Mouse (Mus musculus) embryo, embryonic 11 days (tissue): ENCODE results near the gene Slc39a9.

Experiments used
- DNase-seq: peaks from one replicate; pipeline ENCODE4 v3.0.0-alpha.2; 2015

Slc39a9 gene

GRCm38 (mm10) chr12:80654659-80655025, 11.0 kb downstream of the Slc39a9 start:
- DNase-seq, result no peak

GRCm38 (mm10) chr12:80658661-80659060, 15.0 kb downstream of the Slc39a9 start:
- no peak for DNase-seq

DNA sequence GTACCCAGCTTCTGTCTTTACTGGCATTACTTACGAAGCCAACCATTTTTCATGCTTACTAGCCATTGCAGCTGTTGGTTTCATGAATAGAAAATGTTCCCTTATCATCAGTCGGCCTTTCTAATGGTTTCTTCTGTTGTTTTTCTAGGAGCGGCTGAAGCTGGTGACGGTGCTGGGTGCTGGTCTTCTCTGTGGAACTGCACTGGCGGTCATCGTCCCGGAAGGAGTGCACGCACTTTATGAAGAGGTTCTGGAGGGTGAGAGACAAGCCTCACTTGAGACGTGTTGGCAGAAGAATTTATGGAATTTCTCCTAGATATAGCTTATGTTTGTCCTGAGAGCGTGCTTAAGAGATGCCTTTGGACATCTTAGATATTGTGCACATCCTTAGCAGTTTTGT, 18.6 kb downstream of the Slc39a9 start:
- no peak for DNase-seq

- DNase-seq, result no peak
Observed at GRCm38 (mm10) chr12:80663935-80664334, 20.3 kb downstream of the Slc39a9 start.

DNA sequence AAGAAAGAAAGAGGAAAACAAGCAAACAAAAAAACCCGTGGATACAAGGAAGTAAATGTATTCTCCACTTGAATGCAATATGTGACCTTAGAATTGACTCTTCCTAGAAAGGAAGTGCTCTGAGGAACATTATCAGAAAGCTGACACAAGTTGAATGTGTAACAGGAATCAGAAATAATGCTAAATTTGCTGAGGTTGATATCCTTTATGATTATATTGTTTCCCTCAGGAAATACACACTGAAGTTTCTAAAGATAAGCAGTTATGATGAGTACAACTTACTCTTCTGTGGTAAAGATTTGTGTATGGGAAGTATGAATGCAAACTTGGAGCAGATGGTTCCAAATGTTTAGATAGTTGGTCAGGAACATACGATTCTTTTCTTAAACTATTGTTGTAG, 24.7 kb downstream of the Slc39a9 start:
- no peak for DNase-seq

GRCm38 (mm10) chr12:80673170-80673569, 29.5 kb downstream of the Slc39a9 start:
- peak; percentile 70 for DNase-seq

GRCm38 (mm10) chr12:80681340-80681739, 37.7 kb downstream of the Slc39a9 start:
- peak; percentile 45 for DNase-seq

DNA sequence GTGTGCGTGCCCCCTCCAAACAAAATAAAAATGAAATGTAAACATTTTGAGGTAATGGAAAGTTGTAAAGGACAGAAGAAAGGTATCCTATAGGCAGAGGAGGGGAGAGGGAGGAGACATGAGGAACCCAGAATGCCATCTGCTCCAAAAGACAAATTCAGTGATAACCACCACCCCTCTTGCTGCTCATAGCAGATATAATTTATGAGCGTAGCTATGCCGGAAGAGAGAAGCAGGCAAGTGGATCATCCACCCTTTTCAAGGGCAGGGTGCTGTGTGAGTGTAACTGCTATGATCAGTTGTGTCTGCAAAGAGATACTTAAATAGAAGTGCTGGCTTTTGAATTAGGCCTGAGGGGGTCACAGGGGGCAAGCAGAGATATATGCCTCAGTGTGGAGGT, 39.9 kb downstream of the Slc39a9 start:
- no peak for DNase-seq

- no peak for DNase-seq
Observed at GRCm38 (mm10) chr12:80684316-80684715, 40.6 kb downstream of the Slc39a9 start.

GRCm38 (mm10) chr12:80687788-80688211, 44.1 kb downstream of the Slc39a9 start:
- no peak for DNase-seq

- DNase-seq, result peak; percentile 56
Observed at GRCm38 (mm10) chr12:80689696-80690095, 46.0 kb downstream of the Slc39a9 start.

DNA sequence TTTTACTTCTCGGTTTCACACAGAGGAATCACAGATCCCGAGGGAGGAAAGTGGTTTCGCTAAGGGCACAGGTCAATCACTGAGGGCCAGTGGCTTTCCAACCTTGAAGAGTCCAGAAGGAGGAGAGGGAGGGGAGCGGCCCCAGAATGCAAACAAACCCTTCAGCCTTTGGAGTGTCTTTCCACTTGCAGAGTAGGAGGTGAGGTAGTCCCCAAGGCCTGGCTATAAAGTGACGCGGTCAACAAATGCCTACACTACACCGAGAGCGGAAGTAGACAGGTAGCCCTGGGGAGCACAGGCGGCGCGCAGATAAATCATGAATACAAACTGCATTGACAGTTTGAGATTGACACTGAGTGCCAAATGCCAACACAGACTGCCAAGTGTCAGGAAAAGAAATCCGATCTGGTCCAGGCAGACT, 48.0 kb downstream of the Slc39a9 start:
- DNase-seq, result peak; percentile 19

GRCm38 (mm10) chr12:80692269-80692972, 48.7 kb downstream of the Slc39a9 start, which contains the start of gene Plekhd1:
TSS of gene Plekhd1 (plus strand) at chr12:80692591.
- DNase-seq, result peak; percentile 64

DNA sequence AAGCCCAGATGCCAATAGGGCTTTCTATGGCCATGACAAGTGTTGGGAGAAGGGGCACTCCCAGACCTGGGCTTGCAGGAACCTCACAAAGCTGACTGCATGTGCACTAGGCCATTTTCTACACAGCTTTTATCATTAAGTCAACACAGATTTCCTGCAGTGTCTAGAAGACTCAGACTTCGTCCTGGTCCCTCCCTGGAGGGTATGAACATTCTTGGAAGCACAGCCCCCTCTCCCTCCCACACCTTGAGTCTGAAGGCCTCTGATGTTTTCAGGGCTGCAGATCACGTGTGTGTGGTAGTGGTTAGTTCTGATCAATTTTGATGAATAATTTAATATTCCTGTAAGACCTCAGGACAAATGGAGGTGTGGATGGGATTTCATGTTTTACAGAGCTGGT, 50.0 kb downstream of the Slc39a9 start:
- no peak for DNase-seq

DNA sequence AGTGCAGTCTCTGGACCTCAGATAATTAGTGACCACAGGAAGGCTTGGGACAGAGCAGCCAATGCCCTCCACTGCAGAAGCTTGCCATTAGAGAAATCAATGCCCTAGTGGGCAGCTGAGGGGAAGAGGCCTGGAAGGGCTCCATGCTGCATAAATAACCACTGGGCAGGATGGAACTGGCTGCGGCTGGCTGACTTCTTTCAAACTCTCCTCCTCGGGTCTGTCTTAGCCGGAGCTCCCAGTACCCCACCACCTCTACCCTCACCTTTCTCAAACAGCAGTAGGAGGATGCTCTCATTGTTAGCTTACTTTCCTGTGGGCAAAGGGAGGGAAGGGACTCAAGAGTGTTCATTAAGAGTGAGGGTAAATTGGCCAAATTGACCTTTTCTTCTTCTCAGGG, 51.3 kb downstream of the Slc39a9 start:
- no peak for DNase-seq

- DNase-seq, result no peak
Observed at GRCm38 (mm10) chr12:80698526-80699143, 55.0 kb downstream of the Slc39a9 start.

DNA sequence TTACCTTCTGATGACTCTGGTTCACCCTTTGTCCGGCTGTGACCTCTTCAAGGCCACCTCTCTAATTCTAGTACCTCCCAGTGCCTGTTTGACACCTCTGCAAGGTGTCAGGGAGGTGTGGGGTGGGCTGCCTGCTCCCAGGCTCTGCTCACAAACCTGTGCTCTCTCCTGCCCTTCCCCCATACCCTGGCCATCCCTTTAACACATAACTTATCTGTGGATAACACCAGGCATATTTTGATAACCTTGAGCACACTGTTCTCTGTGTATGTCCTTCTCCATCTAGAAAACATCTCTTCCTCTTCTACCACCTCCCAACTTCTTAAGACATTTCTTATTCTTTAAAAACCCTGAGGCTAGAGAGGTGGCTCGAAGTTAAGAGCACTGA, 55.5 kb downstream of the Slc39a9 start:
- DNase-seq, result no peak

DNA sequence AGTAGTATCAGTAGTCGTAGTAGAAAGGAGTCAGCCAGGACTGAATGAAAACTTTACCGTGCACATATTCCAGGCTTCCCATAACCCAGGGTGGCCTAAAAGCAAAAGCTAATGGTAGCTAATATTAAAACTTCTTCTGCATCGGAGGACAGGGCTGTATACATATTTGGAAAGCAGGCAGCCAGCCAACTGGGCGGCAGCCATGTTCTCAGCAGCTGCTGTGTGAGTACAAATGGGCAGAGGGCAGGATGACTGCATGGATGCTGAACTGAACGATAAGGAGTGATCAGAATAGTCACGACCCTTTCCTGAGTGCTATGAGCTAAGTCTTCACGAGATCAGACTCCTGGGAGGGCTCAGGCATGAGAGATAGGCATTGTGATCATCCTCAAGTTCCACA, 57.6 kb downstream of the Slc39a9 start:
- DNase-seq, result no peak

DNA sequence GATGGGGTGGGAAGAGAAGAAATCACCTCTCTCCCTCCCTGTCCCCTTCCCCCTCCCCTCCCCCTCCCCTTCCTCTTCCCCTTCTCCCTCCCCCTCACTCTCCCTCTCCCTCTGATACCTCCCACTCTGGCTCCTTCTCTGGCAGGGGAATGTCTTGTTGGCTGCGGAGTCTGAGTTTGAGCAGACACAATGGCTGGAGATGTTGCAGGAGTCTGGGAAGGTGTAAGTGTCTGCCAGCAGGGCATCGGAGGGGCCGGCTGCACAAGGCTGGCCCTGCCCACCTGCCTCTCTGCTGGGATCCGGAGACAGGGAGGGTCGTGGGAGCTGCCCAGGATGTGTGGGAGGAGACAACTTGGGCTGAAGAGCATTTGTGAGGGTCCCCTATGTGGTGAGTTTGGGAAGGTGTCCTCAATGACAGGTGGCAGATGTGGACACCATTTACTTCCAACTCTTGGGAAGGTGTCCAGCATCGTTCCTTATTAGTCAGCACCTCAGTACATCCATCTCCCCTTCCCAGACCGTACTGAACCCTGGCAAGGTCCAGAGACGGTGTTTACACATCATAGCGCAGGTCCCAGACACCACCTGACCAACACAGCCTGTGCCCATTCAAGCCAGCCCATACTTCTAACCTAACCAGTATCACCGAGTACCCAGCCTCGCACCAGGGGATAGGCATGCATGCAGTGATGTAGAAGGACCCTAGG, 62.7 kb downstream of the Slc39a9 start:
- DNase-seq, result no peak

DNA sequence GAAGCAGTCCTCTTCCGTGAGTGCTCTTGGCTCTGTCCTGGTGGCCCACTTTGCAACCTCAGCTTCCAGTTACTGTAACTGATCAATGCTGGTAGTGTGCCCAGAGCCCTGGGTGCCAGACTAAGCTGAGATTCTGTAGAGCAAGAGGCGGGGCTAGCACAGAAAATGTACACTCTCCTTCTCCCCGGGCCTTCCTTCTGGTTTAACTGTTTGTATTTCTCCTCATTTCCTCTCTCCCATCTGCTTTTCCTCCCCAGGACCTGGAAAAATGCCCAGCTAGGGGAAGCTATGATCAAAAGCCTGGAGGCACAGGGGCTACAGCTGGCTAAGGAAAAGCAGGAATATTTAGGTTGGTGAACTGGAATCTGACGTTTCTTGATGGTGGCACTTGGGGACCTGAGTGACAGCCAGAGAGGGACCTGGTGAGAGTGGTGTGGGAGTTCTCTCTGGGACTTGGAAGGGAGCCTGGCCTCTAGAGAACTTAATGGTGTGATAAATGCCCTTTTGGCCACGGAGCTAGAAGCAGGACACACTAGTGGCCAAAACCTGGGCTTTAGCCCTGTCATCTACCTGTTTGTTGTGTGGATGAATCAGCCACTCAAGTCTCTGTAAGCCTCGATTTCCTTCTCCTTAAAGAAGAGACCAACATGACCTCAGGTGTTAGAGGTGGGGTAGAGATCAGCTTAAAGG, 63.4 kb downstream of the Slc39a9 start:
- DNase-seq, result no peak

DNA sequence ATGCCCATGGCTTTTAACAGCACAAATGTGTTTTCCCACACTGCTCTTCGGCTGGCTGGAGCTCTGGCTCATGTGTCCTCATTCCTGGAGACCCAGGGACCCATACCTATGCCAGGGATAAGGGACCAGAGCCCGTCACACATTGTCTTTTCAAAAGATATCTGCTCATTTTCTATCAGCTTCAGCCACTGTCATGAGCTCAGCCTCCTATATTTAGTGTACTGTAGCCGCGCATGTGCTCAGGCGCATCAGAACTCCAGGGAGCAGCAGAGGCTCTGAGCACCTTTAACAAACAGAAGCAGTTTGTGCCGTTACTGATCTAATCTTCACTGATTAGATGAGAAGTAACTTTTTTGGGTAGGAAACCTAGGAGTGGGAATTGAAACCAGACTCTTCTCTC, 72.2 kb downstream of the Slc39a9 start:
- DNase-seq, result no peak

DNA sequence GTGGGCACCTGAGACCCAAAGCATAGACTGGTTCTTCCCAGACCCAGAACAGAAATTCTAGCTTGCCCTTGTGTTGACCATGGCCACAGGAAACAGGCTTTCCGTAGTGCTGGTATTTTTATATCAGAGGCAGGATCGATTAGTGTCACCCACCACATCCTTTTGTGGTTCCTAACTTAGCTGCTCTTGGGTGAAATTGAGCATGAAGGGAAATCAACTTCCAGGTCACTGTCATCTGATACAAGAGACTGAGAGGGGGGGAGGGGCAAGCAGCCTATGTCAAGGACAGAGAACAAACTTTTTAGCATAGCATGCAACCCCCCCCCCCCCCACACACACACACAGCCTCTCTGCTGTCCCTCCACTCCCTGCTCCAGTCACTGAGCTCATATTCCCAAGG, 75.5 kb downstream of the Slc39a9 start:
- DNase-seq, result no peak

GRCm38 (mm10) chr12:80720507-80720906, 76.8 kb downstream of the Slc39a9 start:
- no peak for DNase-seq

DNA sequence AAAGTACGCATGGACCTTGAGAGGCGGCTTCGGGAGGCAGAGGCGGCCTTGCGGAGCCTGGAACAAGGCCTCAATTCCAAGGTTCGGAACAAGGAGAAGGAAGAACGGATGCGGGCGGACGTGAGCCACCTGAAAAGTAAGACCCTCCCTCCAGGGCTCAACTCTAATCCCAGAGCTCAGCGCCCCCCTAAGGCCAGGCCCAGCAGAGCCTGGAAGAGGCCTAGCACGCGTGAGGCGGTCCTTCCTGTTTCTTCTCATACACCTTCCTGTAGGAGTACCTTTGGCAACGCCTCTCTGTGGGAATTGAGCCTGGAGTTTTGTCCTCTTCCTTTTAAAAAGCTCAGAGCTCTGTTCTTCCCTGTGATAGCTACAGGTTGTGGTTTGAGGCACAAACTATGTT, 77.8 kb downstream of the Slc39a9 start:
- DNase-seq, result no peak
